Mouse (Mus musculus) adrenal gland, postnatal 36 days (tissue): Measurements from ENCODE around the gene Ireb2. TPM values are rescaled to one million over a fixed set of nuclear protein-coding genes. Genes with fewer than 3 reads are reported as not detected.
"Not testable (repeated sequence)": the region's sequence is repeated elsewhere in the genome, so short reads cannot be mapped to it uniquely, and the experiment has no call there.

Experiments
- DNase-seq, 2 experiments: peaks; one replicate each; pipeline ENCODE4 v3.0.0; 2021; ENCODE audit warnings: mixed read lengths in 1 of 2
- long read RNA-seq, 2 experiments: library from polyadenylated mRNA; stranded (forward); transcript quantifications; one replicate each; pipeline ENCODE4 v2.0.0; 2021; ENCODE audit warnings: borderline sequencing depth in 2 of 2
- total RNA-seq, 2 experiments: library from RNA; stranded (reverse); gene quantifications; 2 replicates each; pipeline ENCODE4 v1.2.3; 2021

The Ireb2 gene
- total RNA-seq, result 10 to 100 TPM; 46.3 to 58.4 TPM
- long read RNA-seq, experiment 1, full-length matches to known transcripts, result 4 of 9 reads
- long read RNA-seq, experiment 1, partial matches to known transcripts, result 5 of 9 reads
- long read RNA-seq, experiment 1, other reads (novel, unspliced or antisense), result 0 of 9 reads
- long read RNA-seq, experiment 2, partial matches to known transcripts, result 1 of 2 reads
- long read RNA-seq, experiment 2, other reads (novel, unspliced or antisense), result 1 of 2 reads

- peak; percentile 100 for DNase-seq
Observed at GRCm38 (mm10) chr9:54863363-54864281, at the start of gene Ireb2. TSS of gene Ireb2 (plus strand) at chr9:54863789.

- DNase-seq, result no peak
Observed at GRCm38 (mm10) chr9:54816508-54817201, 46.9 kb upstream of the Ireb2 start.

GRCm38 (mm10) chr9:54821442-54822100, 42.0 kb upstream of the Ireb2 start:
- DNase-seq, result peak; percentile 31 to 55

GRCm38 (mm10) chr9:54829760-54830159, 33.8 kb upstream of the Ireb2 start:
- DNase-seq, result no peak

GRCm38 (mm10) chr9:54830624-54831023, 33.0 kb upstream of the Ireb2 start:
- peak; percentile 43 to 74 for DNase-seq

GRCm38 (mm10) chr9:54833831-54834230, 29.8 kb upstream of the Ireb2 start:
- no peak for DNase-seq

- not testable (repeated sequence) for DNase-seq
Observed at GRCm38 (mm10) chr9:54835951-54836717, 27.5 kb upstream of the Ireb2 start.

- no peak for DNase-seq
Observed at GRCm38 (mm10) chr9:54837835-54838234, 25.8 kb upstream of the Ireb2 start.

- no peak for DNase-seq
Observed at GRCm38 (mm10) chr9:54840145-54840544, 23.4 kb upstream of the Ireb2 start.

GRCm38 (mm10) chr9:54842311-54842710, 21.3 kb upstream of the Ireb2 start:
- DNase-seq, result no peak

- DNase-seq, result no peak
Observed at GRCm38 (mm10) chr9:54843887-54844286, 19.7 kb upstream of the Ireb2 start.

GRCm38 (mm10) chr9:54844556-54845176, 18.9 kb upstream of the Ireb2 start:
- no peak for DNase-seq

GRCm38 (mm10) chr9:54848203-54848602, 15.4 kb upstream of the Ireb2 start:
- DNase-seq, result no peak

- DNase-seq, result not testable (repeated sequence)
Observed at GRCm38 (mm10) chr9:54853036-54853435, 10.6 kb upstream of the Ireb2 start.

- no peak for DNase-seq
Observed at GRCm38 (mm10) chr9:54853619-54854018, 10.0 kb upstream of the Ireb2 start.

- no peak for DNase-seq
Observed at GRCm38 (mm10) chr9:54855638-54856037, 8.0 kb upstream of the Ireb2 start.

GRCm38 (mm10) chr9:54856121-54856520, 7.5 kb upstream of the Ireb2 start:
- DNase-seq, result no peak

- no peak for DNase-seq
Observed at GRCm38 (mm10) chr9:54857474-54857873, 6.1 kb upstream of the Ireb2 start.

GRCm38 (mm10) chr9:54860526-54860925, 3.1 kb upstream of the Ireb2 start:
- no peak for DNase-seq

GRCm38 (mm10) chr9:54878759-54879158, 15.2 kb downstream of the Ireb2 start:
- no peak for DNase-seq

- no peak for DNase-seq
Observed at GRCm38 (mm10) chr9:54892111-54892510, 28.5 kb downstream of the Ireb2 start.
